Mouse (Mus musculus) megakaryocyte, embryonic 14.5 days (primary cell): ENCODE data around the gene AL732309.1. TPM values are rescaled to one million over a fixed set of nuclear protein-coding genes. Genes with fewer than 3 reads are reported as not detected.

Experiments
- H3K27me3 ChIP-seq: replicated peaks from 2 replicates; pipeline ENCODE3; 2012; ENCODE audit warnings: inconsistent platforms
- H3K36me3 ChIP-seq: replicated peaks from 2 replicates; pipeline ENCODE3; 2012; ENCODE audit warnings: low read length, inconsistent platforms, mixed read lengths
- H3K4me1 ChIP-seq: 2 replicates; pipeline ENCODE4 v1.6.1; 2012; ENCODE audit warnings: inconsistent platforms
- H3K4me3 ChIP-seq: replicated peaks from 2 replicates; pipeline ENCODE3; 2012; ENCODE audit warnings: moderate library complexity, mild to moderate bottlenecking, inconsistent platforms
- H3K9me3 ChIP-seq: 2 replicates; pipeline ENCODE4 v1.6.1; 2012; ENCODE audit warnings: inconsistent platforms
- FLI1 ChIP-seq: IDR thresholded peaks from 2 replicates; pipeline ENCODE4 v1.6.1; 2012; ENCODE audit warnings: low read length, inconsistent platforms, mixed read lengths
- GATA1 ChIP-seq: IDR thresholded peaks from 3 replicates; pipeline ENCODE4 v1.6.1; 2012; ENCODE audit warnings: mixed read lengths, low read length, inconsistent platforms, borderline replicate concordance
- polyA plus RNA-seq: library from polyadenylated mRNA; stranded (reverse); fragments of >175 nt; gene quantifications from 2 replicates; pipeline ENCODE4 v1.2.3, GENCODE M21; 2012; ENCODE audit warnings: low replicate concordance; ENCODE audit not compliant: insufficient read depth

AL732309.1 gene
- polyA plus RNA-seq, 1 experiment: 1.1 TPM

GRCm38 (mm10) chr2:25267746-25268309, 21.2 kb upstream of the AL732309.1 start:
- peaks cover 58% of the 10 kb centered on the region for H3K36me3 ChIP-seq

GRCm38 (mm10) chr2:25267241-25267640, 20.6 kb upstream of the AL732309.1 start:
- Histone ChIP-seq H3K4me1 (peaks cover 92% of the 10 kb centered on the region), H3K4me3 (peak overlapping the region; percentile 51), H3K36me3 (peaks cover 58% of the 10 kb centered on the region), H3K27me3 (no peaks in the 10 kb centered on the region), H3K9me3 (no peaks in the 10 kb centered on the region)
- TF ChIP-seq GATA1: no peak
- no peak for TF ChIP-seq FLI1

More at GRCm38 (mm10) chr2:25267746-25268309, 21.2 kb upstream of the AL732309.1 start:
- Histone ChIP-seq H3K9me3 (no peaks in the 10 kb centered on the region), H3K4me1 (peaks cover 93% of the 10 kb centered on the region), H3K27me3 (no peaks in the 10 kb centered on the region), H3K4me3 (no peak overlapping the region)
- TF ChIP-seq GATA1 (no peak), FLI1 (no peak)

- peaks cover 58% of the 10 kb centered on the region for H3K36me3 ChIP-seq
- no peaks in the 10 kb centered on the region for H3K9me3 ChIP-seq
- H3K4me3 ChIP-seq: peak overlapping the region; percentile 88
- H3K4me1 ChIP-seq: peaks cover 96% of the 10 kb centered on the region
- H3K27me3 ChIP-seq: no peaks in the 10 kb centered on the region
- TF ChIP-seq GATA1: no peak
- no peak for TF ChIP-seq FLI1
Observed at GRCm38 (mm10) chr2:25266720-25267119, 20.1 kb upstream of the AL732309.1 start.

DNA sequence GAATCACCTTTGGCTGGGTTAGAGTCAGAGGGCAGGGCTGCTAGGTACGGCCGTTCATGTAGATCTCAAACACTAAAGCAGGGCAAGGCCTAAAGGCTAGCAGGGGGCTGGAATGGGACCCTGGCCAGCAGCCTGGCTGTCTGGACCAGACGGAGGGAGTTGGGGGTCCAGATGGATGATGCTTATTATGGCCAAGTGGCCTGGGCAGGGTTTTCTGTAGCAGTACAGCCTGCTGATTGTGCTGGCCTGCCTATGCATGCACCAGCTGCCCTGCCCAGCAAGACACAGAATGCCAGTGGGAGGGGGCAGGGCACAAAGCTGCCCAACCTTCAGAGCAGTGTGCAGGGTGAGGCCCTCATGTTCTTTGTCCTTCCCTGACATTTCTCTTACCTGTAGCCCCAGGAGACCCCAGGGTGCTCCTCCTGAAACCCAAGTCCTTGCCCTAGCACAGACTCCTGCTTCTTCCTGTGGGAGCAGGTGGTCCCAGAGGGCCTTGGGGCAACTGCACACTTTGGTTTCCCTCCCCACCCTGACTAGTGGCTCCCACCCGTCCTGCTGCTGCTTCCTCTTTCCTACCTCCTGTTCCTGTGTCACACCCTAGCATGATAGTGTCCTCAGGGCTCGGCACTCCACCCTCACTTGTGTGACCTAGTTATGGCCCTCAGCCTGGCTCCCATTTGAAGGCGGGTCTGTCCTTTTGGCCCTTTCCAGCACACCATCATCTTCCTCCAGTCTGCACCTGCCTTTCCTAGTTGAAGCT, 19.4 kb upstream of the AL732309.1 start:
- H3K4me1 ChIP-seq: peaks cover 95% of the 10 kb centered on the region
- no peak for TF ChIP-seq GATA1
- no peak for TF ChIP-seq FLI1
- peak overlapping the region; percentile 88 for H3K4me3 ChIP-seq

DNA sequence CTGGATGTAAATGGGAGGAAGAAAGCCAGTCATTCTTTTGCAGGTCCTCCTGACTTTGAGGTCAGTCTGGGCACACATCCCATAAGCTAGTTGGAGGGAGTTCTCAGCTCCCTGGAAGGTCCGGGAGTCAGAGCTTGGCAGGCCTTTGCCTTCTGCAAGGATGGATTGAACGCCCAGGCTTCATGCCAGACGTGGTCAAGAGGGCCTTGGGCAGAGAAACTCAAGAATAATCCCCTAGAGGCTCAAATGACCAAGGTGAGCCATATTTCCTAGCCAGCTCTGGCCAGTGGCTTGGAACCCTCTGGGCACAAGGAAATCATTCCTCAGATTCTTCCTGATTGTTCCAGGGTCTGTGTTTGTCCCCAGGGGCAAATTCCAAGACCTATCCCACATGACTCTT, 18.2 kb upstream of the AL732309.1 start:
- peaks cover 46% of the 10 kb centered on the region for H3K36me3 ChIP-seq
- peaks cover 83% of the 10 kb centered on the region for H3K4me1 ChIP-seq
- peak overlapping the region; percentile 76 for H3K4me3 ChIP-seq
- no peaks in the 10 kb centered on the region for H3K9me3 ChIP-seq
- TF ChIP-seq GATA1 (no peak), FLI1 (no peak)
- H3K27me3 ChIP-seq: no peaks in the 10 kb centered on the region

More for the DNA sequence above, 19.4 kb upstream of the AL732309.1 start:
- peaks cover 58% of the 10 kb centered on the region for H3K36me3 ChIP-seq
- no peaks in the 10 kb centered on the region for H3K27me3 ChIP-seq
- no peaks in the 10 kb centered on the region for H3K9me3 ChIP-seq

- peak overlapping the region; percentile 96 for H3K4me3 ChIP-seq
- H3K9me3 ChIP-seq: no peaks in the 10 kb centered on the region
- H3K4me1 ChIP-seq: peaks cover 77% of the 10 kb centered on the region
- TF ChIP-seq FLI1: no peak
- TF ChIP-seq GATA1: no peak
- no peaks in the 10 kb centered on the region for H3K27me3 ChIP-seq
- H3K36me3 ChIP-seq: peaks cover 40% of the 10 kb centered on the region
Observed at GRCm38 (mm10) chr2:25264286-25264660, 17.6 kb upstream of the AL732309.1 start.

DNA sequence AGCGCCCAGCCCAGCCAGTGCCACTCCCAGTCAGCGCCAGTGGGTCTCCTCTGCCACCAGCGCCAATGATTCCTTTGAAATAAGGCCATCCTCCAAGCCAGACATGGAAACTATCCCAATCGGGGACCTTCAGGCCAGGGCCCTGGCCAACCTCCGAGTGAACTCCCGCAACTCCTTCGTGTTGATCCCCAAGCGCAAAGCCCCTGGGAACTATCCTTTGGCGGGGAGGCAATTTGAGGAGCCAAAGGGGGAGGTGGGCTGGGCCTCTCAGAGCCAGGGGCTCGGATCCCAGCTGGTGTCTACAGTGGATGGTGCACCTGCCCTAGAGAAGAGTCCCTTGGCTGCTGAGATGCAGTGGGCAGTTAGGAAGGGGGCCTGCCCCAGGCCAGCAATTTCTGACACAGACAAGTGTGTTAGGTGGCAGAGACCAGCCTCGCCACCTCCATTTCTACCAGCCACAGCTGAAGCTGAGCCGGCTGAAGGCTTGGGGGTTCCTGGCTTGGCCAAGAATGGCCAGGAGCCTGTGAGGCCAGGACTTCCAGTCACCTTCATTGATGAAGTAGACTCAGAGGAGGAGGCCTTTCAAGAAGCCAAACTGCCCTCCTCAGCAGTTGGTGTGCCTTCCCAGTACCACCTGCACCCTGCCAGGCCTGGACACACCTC, 17.1 kb upstream of the AL732309.1 start:
- H3K4me3 ChIP-seq: peak overlapping the region; percentile 96
- peaks cover 35% of the 10 kb centered on the region for H3K36me3 ChIP-seq
- H3K4me1 ChIP-seq: peaks cover 72% of the 10 kb centered on the region
- TF ChIP-seq FLI1 (no peak), GATA1 (no peak)
- H3K27me3 ChIP-seq: no peaks in the 10 kb centered on the region
- no peaks in the 10 kb centered on the region for H3K9me3 ChIP-seq

DNA sequence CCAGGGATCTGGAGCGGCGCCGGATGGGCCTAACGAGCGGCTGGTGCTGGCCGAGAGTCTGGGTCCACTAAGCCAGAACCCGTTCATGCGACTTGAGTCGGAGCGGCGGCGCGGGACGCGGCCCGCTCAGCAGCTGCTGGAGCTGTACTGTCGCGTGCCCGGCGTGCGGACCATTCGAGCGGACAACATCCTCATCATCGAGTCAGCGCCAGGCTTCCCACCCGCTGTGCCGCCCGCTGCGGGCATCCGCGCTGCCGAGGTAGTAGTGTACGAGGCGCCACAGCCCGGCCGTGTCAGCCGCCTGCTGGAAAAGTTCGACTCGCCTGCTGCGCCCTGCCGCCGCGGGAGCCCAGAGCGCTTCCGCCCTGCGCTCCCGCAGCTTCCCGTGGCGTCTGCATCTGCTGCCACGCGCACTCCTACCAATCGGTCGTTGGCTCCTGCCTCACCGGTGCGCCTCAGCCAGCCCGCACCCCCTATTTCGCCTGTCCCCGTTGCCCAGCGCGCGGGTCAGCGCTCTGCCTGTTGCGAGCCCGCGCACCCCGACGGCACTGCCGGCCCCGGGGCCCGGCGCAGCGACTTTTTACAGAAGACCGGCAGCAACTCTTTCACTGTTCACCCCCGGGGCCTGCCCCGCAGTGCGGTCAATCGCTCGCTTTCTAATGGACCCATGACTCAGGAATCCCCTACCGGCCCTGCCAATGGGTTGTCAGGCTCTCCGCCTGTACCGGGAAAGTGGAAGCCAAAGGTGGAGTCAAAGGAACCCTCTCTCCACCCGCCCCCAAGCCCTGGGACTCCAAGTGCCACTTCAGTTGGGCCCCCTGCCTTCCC, 16.3 kb upstream of the AL732309.1 start:
- H3K4me3 ChIP-seq: peak overlapping the region; percentile 96
- H3K36me3 ChIP-seq: peaks cover 27% of the 10 kb centered on the region
- TF ChIP-seq FLI1: no peak
- TF ChIP-seq GATA1: no peak
- no peaks in the 10 kb centered on the region for H3K9me3 ChIP-seq
- no peaks in the 10 kb centered on the region for H3K27me3 ChIP-seq
- peaks cover 71% of the 10 kb centered on the region for H3K4me1 ChIP-seq

DNA sequence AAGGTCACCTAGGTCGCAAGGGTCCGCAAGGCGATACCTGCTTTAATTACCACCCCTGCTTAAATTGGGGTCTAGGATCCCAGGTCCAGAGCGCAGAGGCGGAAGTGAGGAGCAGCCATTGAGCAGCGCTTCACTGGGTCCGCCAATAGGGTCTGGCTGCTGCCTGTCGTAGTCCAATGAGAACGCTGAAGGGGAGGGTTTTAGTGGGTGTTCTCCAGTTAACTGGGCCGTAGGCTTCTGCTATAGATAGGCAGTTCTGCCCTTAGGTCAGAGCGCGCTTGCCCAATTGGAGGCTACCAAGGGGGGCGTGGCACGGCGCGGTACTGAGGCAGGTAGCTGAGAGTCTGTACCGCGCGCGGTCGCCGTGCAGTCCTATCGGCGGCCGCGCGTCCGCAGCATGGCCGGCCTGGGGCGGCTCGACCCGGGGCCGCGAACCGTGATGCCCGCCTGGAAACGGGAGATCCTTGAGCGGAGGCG, 15.7 kb upstream of the AL732309.1 start, which contains the start of gene Tprn:
Gene Tprn, plus strand, starts transcription at position 328 of the 477 bp plus-strand sequence.
- Histone ChIP-seq H3K9me3 (no peaks in the 10 kb centered on the region), H3K4me3 (peak within 1 kb of the TSS; percentile 96), H3K4me1 (peaks cover 69% of the 10 kb centered on the region), H3K27me3 (no peaks in the 10 kb centered on the region), H3K36me3 (peaks cover 20% of the 10 kb centered on the region)
- no peak for TF ChIP-seq GATA1
- no peak for TF ChIP-seq FLI1
